Mouse (Mus musculus): ENCODE results near the gene Znrf4. TPM values are rescaled to one million over a fixed set of nuclear protein-coding genes. Genes with fewer than 3 reads are reported as not detected.
A peak's percentile ranks its signal among the peaks of the same experiment; 100 is the strongest.

Znrf4 gene
- total and polyA plus RNA-seq, 2 experiments from 2014 or later, result 0.13 TPM; not detected in 1

- Histone ChIP-seq H3K4me2 (ENCODE audit: low read depth) (no peak overlapping the region), H3K9me3 (ENCODE audit: low read length) (0 out of 2 replicates have a peak, but pooled peaks cover 3% of the 10 kb centered on the region), H3K9ac (no peak overlapping the region), H3K27ac (ENCODE audit: low read depth, low read length) (peak overlapping the region; percentile 66), H3K4me3 (ENCODE audit: low read depth, low read length) (no peak overlapping the region), H3K36me3 (ENCODE audit: insufficient read depth) (no peaks in the 10 kb centered on the region), H3K27me3 (ENCODE audit: insufficient read depth, low read length) (no peaks in the 10 kb centered on the region), H3K4me1 (ENCODE audit: insufficient read depth) (0 out of 2 replicates have a peak, but pooled peaks cover 9% of the 10 kb centered on the region)
- no peak for TF ChIP-seq CTCF (IDR thresholded peaks at IDR 0.05; ENCODE audit: low read depth)
- DNase-seq, result no peak
- peak; percentile 53 for ATAC-seq
- WGBS, result 11% methylated on average over 14 of the region's 14 CpGs
Observed at GRCm38 (mm10) chr17:56536192-56536591, 24.0 kb upstream of the Znrf4 start.

- DNase-seq (no peak), ATAC-seq (no peak)
- H3K4me2 ChIP-seq (ENCODE audit: low read depth), result no peak overlapping the region
- H3K4me1 ChIP-seq (ENCODE audit: insufficient read depth), result no peaks in the 10 kb centered on the region
- no peaks in the 10 kb centered on the region for H3K27me3 ChIP-seq (ENCODE audit: insufficient read depth, low read length)
- WGBS, result 85% methylated on average over 4 of the region's 4 CpGs
- H3K9me3 ChIP-seq (ENCODE audit: low read length), result no peaks in the 10 kb centered on the region
- H3K27ac ChIP-seq (ENCODE audit: low read depth, low read length), result no peak overlapping the region
- H3K4me3 ChIP-seq (ENCODE audit: low read depth, low read length), result no peak overlapping the region
- H3K9ac ChIP-seq, result no peak overlapping the region
- no peak for TF ChIP-seq CTCF (IDR thresholded peaks at IDR 0.05; ENCODE audit: low read depth)
- H3K36me3 ChIP-seq (ENCODE audit: insufficient read depth), result no peaks in the 10 kb centered on the region
Observed at GRCm38 (mm10) chr17:56524943-56525342, 12.7 kb upstream of the Znrf4 start.

GRCm38 (mm10) chr17:56522744-56523143, 10.5 kb upstream of the Znrf4 start:
- WGBS, result 36% methylated on average over 1 of the region's 1 CpGs
- H3K27ac ChIP-seq (ENCODE audit: low read depth, low read length), result no peak overlapping the region
- DNase-seq (no peak), ATAC-seq (no peak)
- H3K9me3 ChIP-seq (ENCODE audit: low read length), result no peaks in the 10 kb centered on the region
- no peaks in the 10 kb centered on the region for H3K27me3 ChIP-seq (ENCODE audit: insufficient read depth, low read length)
- H3K9ac ChIP-seq, result no peak overlapping the region
- H3K4me3 ChIP-seq (ENCODE audit: low read depth, low read length), result no peak overlapping the region
- TF ChIP-seq CTCF (IDR thresholded peaks at IDR 0.05; ENCODE audit: low read depth), result no peak
- no peaks in the 10 kb centered on the region for H3K4me1 ChIP-seq (ENCODE audit: insufficient read depth)
- H3K36me3 ChIP-seq (ENCODE audit: insufficient read depth), result no peaks in the 10 kb centered on the region
- H3K4me2 ChIP-seq (ENCODE audit: low read depth), result no peak overlapping the region

- no peak overlapping the region for H3K4me3 ChIP-seq (ENCODE audit: low read depth, low read length)
- 7% methylated on average over 13 of the region's 13 CpGs for WGBS
- no peak for TF ChIP-seq CTCF (IDR thresholded peaks at IDR 0.05; ENCODE audit: low read depth)
- H3K4me1 ChIP-seq (ENCODE audit: insufficient read depth), result peaks cover 10% of the 10 kb centered on the region
- H3K36me3 ChIP-seq (ENCODE audit: insufficient read depth), result no peaks in the 10 kb centered on the region
- no peaks in the 10 kb centered on the region; the same call in 1 of the 2 replicates for H3K27me3 ChIP-seq (ENCODE audit: insufficient read depth, low read length)
- peak; percentile 69 for DNase-seq
- peak overlapping the region; percentile 25; the same call in 1 of the 2 replicates for H3K9ac ChIP-seq
- peak overlapping the region; percentile 85 for H3K27ac ChIP-seq (ENCODE audit: low read depth, low read length)
- peak; percentile 93 for ATAC-seq
- peak overlapping the region; percentile 10 for H3K4me2 ChIP-seq (ENCODE audit: low read depth)
- H3K9me3 ChIP-seq (ENCODE audit: low read length), result no peaks in the 10 kb centered on the region
Observed at GRCm38 (mm10) chr17:56515690-56516410, 3.6 kb upstream of the Znrf4 start.

GRCm38 (mm10) chr17:56514916-56515315, 2.7 kb upstream of the Znrf4 start:
- Histone ChIP-seq H3K27me3 (ENCODE audit: insufficient read depth, low read length) (no peaks in the 10 kb centered on the region; the same call in 1 of the 2 replicates), H3K36me3 (ENCODE audit: insufficient read depth) (no peaks in the 10 kb centered on the region), H3K4me1 (ENCODE audit: insufficient read depth) (peaks cover 10% of the 10 kb centered on the region), H3K9ac (no peak overlapping the region), H3K27ac (ENCODE audit: low read depth, low read length) (peak overlapping the region; percentile 85; the same call in 1 of the 2 replicates), H3K4me2 (ENCODE audit: low read depth) (no peak overlapping the region), H3K4me3 (ENCODE audit: low read depth, low read length) (no peak overlapping the region), H3K9me3 (ENCODE audit: low read length) (no peaks in the 10 kb centered on the region)
- DNase-seq (no peak), ATAC-seq (no peak)
- TF ChIP-seq CTCF (IDR thresholded peaks at IDR 0.05; ENCODE audit: low read depth), result no peak
- WGBS, result 37% methylated on average over 12 of the region's 12 CpGs

GRCm38 (mm10) chr17:56514330-56514729, 2.1 kb upstream of the Znrf4 start:
- no peak overlapping the region for H3K4me3 ChIP-seq (ENCODE audit: low read depth, low read length)
- no peak overlapping the region for H3K27ac ChIP-seq (ENCODE audit: low read depth, low read length)
- no peak overlapping the region for H3K9ac ChIP-seq
- DNase-seq (no peak), ATAC-seq (no peak)
- H3K4me2 ChIP-seq (ENCODE audit: low read depth), result no peak overlapping the region
- no peak for TF ChIP-seq CTCF (IDR thresholded peaks at IDR 0.05; ENCODE audit: low read depth)
- H3K27me3 ChIP-seq (ENCODE audit: insufficient read depth, low read length), result no peaks in the 10 kb centered on the region; the same call in 1 of the 2 replicates
- H3K9me3 ChIP-seq (ENCODE audit: low read length), result no peaks in the 10 kb centered on the region
- H3K4me1 ChIP-seq (ENCODE audit: insufficient read depth), result peaks cover 10% of the 10 kb centered on the region
- H3K36me3 ChIP-seq (ENCODE audit: insufficient read depth), result no peaks in the 10 kb centered on the region

- Histone ChIP-seq H3K27me3 (ENCODE audit: insufficient read depth, low read length) (no peaks in the 10 kb centered on the region; the same call in 1 of the 2 replicates), H3K9me3 (ENCODE audit: low read length) (no peaks in the 10 kb centered on the region), H3K4me2 (ENCODE audit: low read depth) (peak overlapping the region; percentile 41), H3K4me1 (ENCODE audit: insufficient read depth) (peaks cover 17% of the 10 kb centered on the region), H3K27ac (ENCODE audit: low read depth, low read length) (no peak overlapping the region), H3K4me3 (ENCODE audit: low read depth, low read length) (peak overlapping the region; percentile 19), H3K36me3 (ENCODE audit: insufficient read depth) (no peaks in the 10 kb centered on the region), H3K9ac (0 out of 2 replicates have a peak overlapping the region, but pooled peaks have one; percentile 31)
- 29% methylated on average over 28 of the region's 29 CpGs for WGBS
- no peak; the same call in 1 of the 2 replicates for TF ChIP-seq CTCF (IDR thresholded peaks at IDR 0.05; ENCODE audit: low read depth)
- DNase-seq (no peak), ATAC-seq (no peak)
Observed at GRCm38 (mm10) chr17:56511707-56512090, 532 bp downstream of the Znrf4 start.

Data from forebrain, postnatal 0 days (tissue).